Mouse (Mus musculus) stomach, postnatal 0 days (tissue): ENCODE results near the gene Abcd4. TPM values are rescaled to one million over a fixed set of nuclear protein-coding genes. Genes with fewer than 3 reads are reported as not detected.

ENCODE experiments used
- ATAC-seq: fragments of 200-750 bp; cut with Nextera tagmentation; 2 replicates; pipeline ENCODE4 v1.8.0; 2017; ENCODE audit not compliant: low FRiP score, low TSS enrichment
- DNase-seq: peaks from one replicate; pipeline ENCODE4 v3.0.0-alpha.2; 2016; ENCODE audit warnings: low spot score
- H3K27ac ChIP-seq: fragments of 300-500 bp; sonication (generic); replicated peaks from 2 replicates; pipeline ENCODE4 v1.5.1; 2014; ENCODE audit warnings: mild to moderate bottlenecking, control low read depth
- H3K27me3 ChIP-seq: fragments of 300-500 bp; sonication (generic); 2 replicates; pipeline ENCODE4 v1.6.1; 2014; ENCODE audit warnings: low read length; ENCODE audit not compliant: control insufficient read depth, insufficient read depth
- H3K36me3 ChIP-seq: fragments of 300-500 bp; sonication (generic); 2 replicates; pipeline ENCODE4 v1.6.1; 2014; ENCODE audit warnings: low read length, mixed read lengths; ENCODE audit not compliant: control insufficient read depth, insufficient read depth
- H3K4me1 ChIP-seq: fragments of 300-500 bp; sonication (generic); replicated peaks from 2 replicates; pipeline ENCODE4 v1.6.1; 2014; ENCODE audit warnings: antibody characterized with exemption; ENCODE audit not compliant: control insufficient read depth, insufficient read depth
- H3K4me2 ChIP-seq: fragments of 300-500 bp; sonication (generic); replicated peaks from 2 replicates; pipeline ENCODE4 v1.6.1; 2014; ENCODE audit warnings: low read depth, mild to moderate bottlenecking, control low read depth, moderate library complexity
- H3K4me3 ChIP-seq: fragments of 300-500 bp; sonication (generic); 2 replicates; pipeline ENCODE4 v1.5.1; 2014; ENCODE audit warnings: low read depth, low read length, control low read depth
- H3K9ac ChIP-seq: fragments of 300-500 bp; sonication (generic); 2 replicates; pipeline ENCODE4 v1.6.1; 2014; ENCODE audit warnings: mild to moderate bottlenecking, low read length, control low read depth, mixed read lengths
- H3K9me3 ChIP-seq: fragments of 300-500 bp; sonication (generic); 2 replicates; pipeline ENCODE4 v1.6.1; 2016; ENCODE audit warnings: low read length; ENCODE audit not compliant: control insufficient read depth
- CTCF ChIP-seq: IDR thresholded peaks from 2 replicates; pipeline ENCODE4 v1.5.1; 2016; ENCODE audit warnings: antibody characterized with exemption, low read depth, mild to moderate bottlenecking, moderate library complexity
- EP300 ChIP-seq: optimal IDR thresholded peaks from 2 replicates; pipeline ENCODE3; 2016; ENCODE audit warnings: antibody characterized with exemption
- WGBS: fragments of 180-500 bp; shearing (Covaris S2); extraction: QIAGEN DNeasy Blood & Tissue Kit; methylation state at CpG from one replicate; pipeline ENCODE4 v1.1.7; 2014; 5-methylcytosine and 5-hydroxymethylcytosine counted together
- polyA plus RNA-seq: library from polyadenylated mRNA; unstranded; fragments of >200 nt; fragmentation: Nextera tagmentation; extraction: Ambion mirVana; gene quantifications from 2 replicates; pipeline ENCODE4 v1.2.1, GENCODE M21; 2015

Abcd4 gene
- polyA plus RNA-seq, 1 experiment from 2014 or later: 6.0 TPM

- DNase-seq: no peak
These were observed 7.9 kb upstream of the Abcd4 start for GRCm38 (mm10) chr12:84625116-84625515.

GRCm38 (mm10) chr12:84624601-84625000 lies 7.4 kb upstream of the Abcd4 start:
- no peak for DNase-seq
- TF ChIP-seq CTCF: no peak
- TF ChIP-seq EP300: no peak
- Histone ChIP-seq H3K4me1 (no peaks in the 10 kb centered on the region), H3K4me2 (no peak overlapping the region), H3K27ac (no peak overlapping the region), H3K27me3 (no peaks in the 10 kb centered on the region), H3K36me3 (no peaks in the 10 kb centered on the region), H3K9ac (no peak overlapping the region), H3K4me3 (no peak overlapping the region), H3K9me3 (no peaks in the 10 kb centered on the region)
- ATAC-seq: no peak
- 25% methylated on average over 8 of the region's 8 CpGs for WGBS

More at GRCm38 (mm10) chr12:84625116-84625515, 7.9 kb upstream of the Abcd4 start:
- no peak for ATAC-seq
- no peak overlapping the region for H3K27ac ChIP-seq
- H3K36me3 ChIP-seq: no peaks in the 10 kb centered on the region
- TF ChIP-seq CTCF (no peak), EP300 (no peak)
- H3K4me3 ChIP-seq: no peak overlapping the region
- H3K27me3 ChIP-seq: no peaks in the 10 kb centered on the region
- no peak overlapping the region for H3K9ac ChIP-seq
- H3K4me2 ChIP-seq: no peak overlapping the region
- no peaks in the 10 kb centered on the region for H3K4me1 ChIP-seq
- H3K9me3 ChIP-seq: no peaks in the 10 kb centered on the region
- 6% methylated on average over 9 of the region's 9 CpGs for WGBS

GRCm38 (mm10) chr12:84620975-84621374 lies 3.8 kb upstream of the Abcd4 start:
- Histone ChIP-seq H3K4me3 (no peak overlapping the region), H3K4me2 (no peak overlapping the region), H3K4me1 (no peaks in the 10 kb centered on the region), H3K27me3 (no peaks in the 10 kb centered on the region), H3K9ac (no peak overlapping the region), H3K9me3 (no peaks in the 10 kb centered on the region), H3K36me3 (no peaks in the 10 kb centered on the region), H3K27ac (no peak overlapping the region)
- TF ChIP-seq CTCF (peak; percentile 55), EP300 (no peak)
- no peak for DNase-seq
- ATAC-seq: no peak

GRCm38 (mm10) chr12:84617663-84618062 lies 450 bp upstream of the Abcd4 start:
- WGBS: 5% methylated on average over 10 of the region's 10 CpGs

DNA sequence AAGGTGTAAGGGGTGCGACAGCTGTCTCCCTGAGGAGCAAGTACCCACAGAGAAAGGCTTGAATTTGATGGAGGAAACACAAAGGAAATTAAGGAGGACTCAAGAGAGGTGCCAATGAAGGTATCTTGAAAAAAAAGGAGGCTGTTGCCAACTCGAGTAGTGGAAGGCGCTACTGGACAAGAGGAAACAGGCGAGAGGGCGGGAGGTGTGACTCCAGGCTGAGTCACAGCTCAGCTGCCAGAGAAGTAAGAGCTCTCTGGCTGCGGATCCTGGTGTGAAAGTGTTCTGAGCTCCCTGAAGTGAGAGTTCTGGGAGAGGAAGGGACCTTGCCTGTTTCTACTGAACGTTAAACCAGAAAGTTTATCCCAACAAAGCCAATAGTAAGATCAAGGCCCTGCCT lies 2.7 kb downstream of the Abcd4 start:
- WGBS: 51% methylated on average over 7 of the region's 7 CpGs
- DNase-seq: peak; percentile 52
- H3K4me3 ChIP-seq: no peak overlapping the region
- H3K4me1 ChIP-seq: no peaks in the 10 kb centered on the region
- H3K36me3 ChIP-seq: no peaks in the 10 kb centered on the region
- no peaks in the 10 kb centered on the region for H3K27me3 ChIP-seq
- no peak for ATAC-seq
- no peak overlapping the region for H3K4me2 ChIP-seq
- peak overlapping the region; percentile 70 for H3K27ac ChIP-seq
- TF ChIP-seq CTCF: no peak
- TF ChIP-seq EP300: no peak
- no peaks in the 10 kb centered on the region for H3K9me3 ChIP-seq
- H3K9ac ChIP-seq: no peak overlapping the region

More at GRCm38 (mm10) chr12:84617663-84618062, 450 bp upstream of the Abcd4 start:
- TF ChIP-seq CTCF (peak; percentile 42), EP300 (no peak)
- Histone ChIP-seq H3K27ac (no peak overlapping the region), H3K4me3 (peak overlapping the region; percentile 82), H3K27me3 (no peaks in the 10 kb centered on the region), H3K36me3 (no peaks in the 10 kb centered on the region), H3K9me3 (no peaks in the 10 kb centered on the region), H3K9ac (peak overlapping the region; percentile 52), H3K4me1 (no peaks in the 10 kb centered on the region), H3K4me2 (peak overlapping the region; percentile 83)
- peak; percentile 30 for DNase-seq
- peak; percentile 42 for ATAC-seq

GRCm38 (mm10) chr12:84614001-84614400 lies 3.2 kb downstream of the Abcd4 start:
- TF ChIP-seq CTCF: no peak
- TF ChIP-seq EP300: no peak
- Histone ChIP-seq H3K36me3 (no peaks in the 10 kb centered on the region), H3K4me2 (no peak overlapping the region), H3K9ac (no peak overlapping the region), H3K27ac (no peak overlapping the region), H3K27me3 (no peaks in the 10 kb centered on the region), H3K9me3 (no peaks in the 10 kb centered on the region), H3K4me3 (no peak overlapping the region), H3K4me1 (no peaks in the 10 kb centered on the region)
- ATAC-seq: no peak
- 82% methylated on average over 11 of the region's 11 CpGs for WGBS
- DNase-seq: no peak
